Mouse (Mus musculus) cerebellum, postnatal 25 days (tissue): ENCODE measurements around the gene C2cd4c.

Source experiments
- DNase-seq, 2 experiments: peaks; one replicate each; pipeline ENCODE4 v3.0.0; 2021; ENCODE audit warnings: mixed read lengths in 2 of 2

The C2cd4c gene

DNA sequence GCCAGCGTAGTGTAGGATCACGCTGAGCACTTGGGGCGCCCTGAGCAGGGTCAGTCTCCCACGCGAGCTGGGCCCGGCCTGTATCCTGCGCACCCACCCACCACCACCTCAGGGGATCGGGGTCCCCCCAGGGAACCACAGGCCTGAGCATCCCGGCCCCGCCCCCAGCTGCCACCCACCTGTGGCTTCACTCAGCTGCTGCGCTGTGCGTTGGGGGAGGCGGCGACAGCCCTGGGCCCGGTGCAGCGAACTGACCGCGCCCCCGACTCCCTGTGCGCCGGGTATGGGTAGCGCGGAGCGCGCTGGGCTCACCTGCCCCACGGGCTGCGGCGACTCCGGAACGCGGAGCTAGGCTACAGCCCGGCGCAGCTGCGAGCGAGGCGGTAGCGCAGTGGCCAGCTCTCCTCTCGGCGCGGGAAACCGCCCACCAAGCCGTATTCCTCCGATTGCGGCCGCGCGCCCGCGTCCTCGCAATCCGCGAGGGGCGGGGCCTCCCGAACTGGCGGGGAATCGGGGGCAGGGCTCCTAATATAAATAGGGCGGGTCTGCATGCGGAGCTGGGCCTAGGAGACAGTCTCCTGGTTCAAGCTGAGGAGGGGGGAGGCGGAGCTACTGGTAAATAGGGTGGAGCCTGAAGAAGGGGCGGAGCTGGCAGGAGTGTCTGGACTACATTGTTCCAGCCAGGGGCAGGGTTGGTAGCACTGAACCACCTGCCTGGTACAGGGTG lies at the start of gene C2cd4c:
Gene C2cd4c, minus strand, starts transcription at position 448 of the 727 bp plus-strand sequence.
- DNase-seq, result peak; percentile 73 to 80

DNA sequence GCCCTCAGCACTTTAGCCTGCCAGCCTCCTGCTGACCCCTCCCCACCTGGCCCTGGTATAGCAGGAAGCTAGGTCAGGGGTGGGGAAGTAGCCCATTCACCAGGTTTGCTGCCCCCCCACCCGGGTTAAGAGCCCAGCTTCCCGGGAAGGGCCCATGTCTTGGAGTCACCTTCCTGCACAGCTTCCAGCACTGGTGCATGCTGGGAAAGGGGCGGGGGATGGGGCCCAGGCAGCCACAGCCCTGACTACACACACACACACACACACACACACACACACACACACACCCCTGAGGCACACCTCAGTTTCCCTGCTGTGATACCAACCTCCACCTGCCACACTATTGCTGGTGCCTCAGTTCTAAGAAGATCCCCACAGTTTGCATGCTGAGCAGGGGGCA lies 48.0 kb upstream of the C2cd4c start:
- no peak for DNase-seq

- no peak for DNase-seq
Measured at GRCm38 (mm10) chr10:79660298-79660697, 46.5 kb upstream of the C2cd4c start.

DNA sequence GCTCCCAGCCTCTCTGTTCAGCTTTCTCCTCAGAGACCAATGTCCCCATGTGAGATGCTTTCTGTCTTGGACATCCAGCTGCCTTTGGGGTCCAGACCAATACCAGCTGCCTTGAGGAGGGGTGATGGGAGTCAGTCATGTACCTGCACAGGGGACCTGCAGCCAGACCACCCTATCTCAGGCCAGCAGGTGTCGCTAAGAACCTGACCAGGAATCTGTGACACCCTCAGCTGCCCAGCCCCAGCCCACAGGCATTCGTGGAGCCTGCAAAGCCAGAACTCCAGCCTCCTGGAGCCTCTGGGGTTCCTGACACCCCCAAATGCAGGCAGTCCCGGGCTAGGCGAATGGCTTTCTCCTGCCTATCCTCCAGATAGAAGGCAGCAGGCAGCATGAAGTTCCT lies 45.0 kb upstream of the C2cd4c start:
- no peak for DNase-seq

- DNase-seq, result no peak
Measured at GRCm38 (mm10) chr10:79654946-79655395, 41.1 kb upstream of the C2cd4c start.

DNA sequence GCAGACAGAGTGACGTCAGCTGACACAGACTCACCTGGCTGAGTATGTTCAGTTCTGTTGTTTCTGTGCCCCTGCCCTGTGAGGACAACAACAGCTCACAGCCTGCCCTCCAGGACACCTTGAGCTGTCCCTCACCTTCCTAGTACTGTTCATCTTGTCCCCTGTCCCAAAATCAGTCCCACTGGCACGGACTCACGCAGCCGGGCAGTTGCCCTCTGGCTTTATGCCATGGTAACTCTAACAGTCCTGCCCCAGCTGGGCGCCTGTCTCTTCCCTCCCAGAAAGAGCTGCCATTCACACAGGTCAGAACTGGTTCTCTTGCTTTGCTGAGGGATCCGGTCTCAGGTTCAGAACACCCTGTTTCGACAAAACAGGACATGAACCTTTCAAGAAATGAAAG lies 39.0 kb upstream of the C2cd4c start:
- no peak for DNase-seq

- DNase-seq, result peak; percentile 86 to 93
Measured at GRCm38 (mm10) chr10:79649070-79649751, 35.4 kb upstream of the C2cd4c start.

GRCm38 (mm10) chr10:79645711-79646110 lies 31.9 kb upstream of the C2cd4c start, which contains the start of gene Odf3l2:
Gene Odf3l2 (minus strand): TSS chr10:79645738.
- no peak for DNase-seq

GRCm38 (mm10) chr10:79638486-79639204 lies 24.8 kb upstream of the C2cd4c start:
- DNase-seq, result peak; percentile 69 to 80

- peak; percentile 86 to 94 for DNase-seq
Measured at GRCm38 (mm10) chr10:79637128-79638110, 23.6 kb upstream of the C2cd4c start, which contains the start of gene Shc2. Gene Shc2 (minus strand): TSS chr10:79637918.

- DNase-seq, result peak in 1 of 2 experiments; percentile 65
Measured at GRCm38 (mm10) chr10:79636287-79636686, 22.5 kb upstream of the C2cd4c start.

DNA sequence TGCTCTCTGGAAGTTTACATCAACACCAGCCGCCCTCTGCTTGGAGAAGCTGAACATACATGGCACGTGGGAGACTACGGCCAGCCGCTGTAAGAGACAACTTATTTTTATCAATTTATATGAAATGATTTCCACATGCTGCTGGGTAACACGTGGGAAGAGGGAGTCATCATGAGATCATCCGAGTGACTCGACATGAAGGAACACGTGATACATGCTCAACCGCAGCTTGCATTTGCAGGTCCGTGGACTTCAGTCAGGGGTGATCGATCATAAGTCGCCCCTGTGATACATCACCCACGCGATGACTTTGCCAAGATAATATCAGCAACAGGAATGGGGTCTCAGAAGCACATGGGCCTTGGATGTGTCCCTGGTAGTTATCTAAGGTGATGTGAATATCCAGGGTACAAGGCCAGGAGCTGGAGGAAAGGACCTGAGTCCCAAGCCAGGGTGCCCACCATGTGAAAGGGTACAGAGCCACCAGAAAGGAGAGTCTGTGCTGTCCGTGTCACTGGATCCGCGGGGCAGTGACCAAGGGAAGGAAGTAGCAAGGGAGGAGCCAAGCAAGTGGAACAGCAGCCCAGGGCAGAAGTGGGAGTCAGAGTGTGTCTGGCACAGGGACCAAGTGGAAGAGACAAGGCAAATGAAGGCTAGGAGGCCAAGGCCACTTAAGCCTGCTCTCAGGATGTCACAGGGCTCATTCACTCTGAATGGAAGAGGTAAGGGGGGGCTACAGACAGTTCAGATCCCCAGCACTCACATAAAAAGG lies 19.4 kb upstream of the C2cd4c start:
- DNase-seq, result no peak

DNA sequence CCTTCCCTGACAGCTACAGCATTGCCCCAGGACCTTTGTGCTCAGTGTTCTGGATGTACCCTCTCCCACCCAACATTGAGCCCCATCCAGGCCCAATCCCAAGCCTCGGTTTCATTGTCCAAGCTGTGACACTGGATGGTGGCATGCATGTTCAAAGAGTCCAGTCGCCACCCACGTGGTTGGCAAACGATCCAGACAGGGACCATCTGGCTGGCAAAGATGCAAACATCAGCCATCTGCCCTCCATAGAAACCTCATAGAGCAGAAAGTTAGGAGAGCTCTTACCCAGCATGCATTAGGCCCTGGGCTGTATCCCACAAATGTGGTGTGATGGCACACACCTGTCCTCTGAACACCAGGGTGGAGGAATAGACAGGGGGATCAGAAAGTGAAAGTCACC lies 17.6 kb upstream of the C2cd4c start:
- no peak for DNase-seq

DNA sequence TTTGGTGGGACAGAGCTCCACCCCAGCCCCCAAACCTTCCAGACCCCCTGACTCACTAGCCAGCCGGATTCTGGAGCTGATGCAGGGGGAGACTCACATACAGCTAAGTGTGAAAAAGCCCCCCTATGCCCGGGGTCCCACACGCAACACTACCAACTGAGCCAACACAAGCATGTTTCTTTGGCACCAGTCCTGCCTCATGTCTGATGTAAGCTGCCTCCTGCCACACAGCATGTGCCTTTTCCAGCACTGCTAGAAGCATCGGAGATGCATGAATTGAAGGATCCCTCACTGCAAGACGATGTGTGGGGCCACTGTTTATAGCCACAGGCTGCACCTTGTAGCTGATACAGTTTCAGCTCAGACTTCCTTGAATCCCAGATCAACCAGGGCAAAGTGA lies 14.6 kb upstream of the C2cd4c start:
- DNase-seq, result no peak

DNA sequence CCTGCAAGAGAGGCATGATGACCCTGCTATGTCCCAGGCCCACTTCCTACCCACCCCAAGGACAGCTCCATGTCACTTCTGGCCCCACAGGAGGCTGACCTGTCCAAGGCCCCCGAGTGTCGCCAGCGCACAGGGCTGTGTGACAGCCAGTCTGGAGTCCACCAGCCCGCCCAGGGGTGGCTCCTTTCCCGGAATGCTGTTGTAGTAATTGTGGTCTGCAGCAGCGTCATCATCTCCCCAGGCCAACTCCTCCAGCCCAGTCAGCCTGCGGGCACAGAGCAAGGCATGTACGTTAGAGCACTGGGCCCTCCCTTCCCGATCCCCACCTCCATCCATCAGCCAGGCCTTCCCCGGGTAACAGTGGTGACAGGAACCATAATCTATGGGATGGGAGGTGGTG lies 12.3 kb upstream of the C2cd4c start:
- no peak for DNase-seq

- DNase-seq, result peak; percentile 44 to 47
Measured at GRCm38 (mm10) chr10:79625398-79625797, 11.6 kb upstream of the C2cd4c start.

GRCm38 (mm10) chr10:79623950-79624349 lies 10.1 kb upstream of the C2cd4c start:
- DNase-seq, result peak; percentile 43 to 54

DNA sequence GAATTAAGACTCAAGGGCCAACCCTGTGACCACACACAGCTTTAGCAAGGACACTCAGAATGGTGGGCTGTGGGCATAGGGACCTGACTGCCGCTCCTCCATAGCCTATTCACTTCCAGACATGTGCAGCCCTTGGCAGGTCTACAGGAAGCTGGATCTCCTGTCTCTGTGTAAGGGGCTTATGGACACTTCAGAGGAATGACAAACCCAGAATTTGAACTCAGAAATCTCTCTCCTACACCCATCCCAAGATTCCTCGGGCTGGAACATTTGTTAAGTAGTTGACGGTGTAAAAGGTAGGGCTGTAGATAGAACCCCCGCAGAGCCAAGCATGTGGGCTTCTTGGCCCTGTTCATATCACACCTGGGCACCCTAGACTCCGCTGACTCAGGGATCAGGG lies 2.6 kb upstream of the C2cd4c start:
- DNase-seq, result no peak

DNA sequence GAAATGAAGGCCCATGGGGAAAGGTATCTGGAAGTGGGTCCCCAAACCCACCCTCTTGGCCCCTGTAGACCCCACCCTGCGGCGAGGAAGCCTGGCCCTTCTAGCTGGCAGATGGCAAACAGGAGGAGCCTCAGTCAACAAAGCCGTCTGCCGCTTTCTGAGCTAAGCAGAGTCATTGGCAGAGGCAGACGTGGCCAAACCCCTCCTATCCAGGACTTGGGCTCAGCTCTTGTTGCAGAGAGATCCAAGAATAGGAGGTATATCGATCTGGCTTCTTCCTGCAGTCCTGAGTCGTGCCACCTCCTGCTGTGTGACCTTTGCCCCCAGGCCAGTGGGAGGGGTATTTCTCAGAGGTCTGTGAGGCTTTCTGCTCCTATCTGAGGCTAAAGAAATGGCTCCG lies 2.0 kb upstream of the C2cd4c start:
- DNase-seq, result peak; percentile 75 to 82

- DNase-seq, result no peak
Measured at GRCm38 (mm10) chr10:79614305-79614643, 449 bp upstream of the C2cd4c start.
